Mouse (Mus musculus) monocyte, adult 59 days (primary cell): ENCODE results near the gene Thumpd3. TPM values are rescaled to one million over a fixed set of nuclear protein-coding genes. Genes with fewer than 3 reads are reported as not detected.

Experiments
- total RNA-seq, 2 experiments: library from RNA; stranded (reverse); gene quantifications; one replicate each; pipeline ENCODE4 v1.2.4; 2023

Gene Thumpd3
- total RNA-seq, result 10 to 100 TPM; 35.8 to 40.3 TPM

GRCm38 (mm10) chr6:113046041-113046975 is at the start of gene Thumpd3:
TSS of gene Thumpd3 (plus strand) at chr6:113046225.

GRCm38 (mm10) chr6:113076686-113077516 is 30.9 kb downstream of the Thumpd3 start, which contains the start of gene Setd5:
TSS of gene Setd5 (plus strand) at chr6:113077365.

Other genes starting within 250 kb of the Thumpd3 start
- 10 to 100 TPM; 13.9 to 19.6 TPM for gene Srgap3, start 99.0 kb upstream of the Thumpd3 start, total RNA-seq
- 10 to 100 TPM; 86.6 to 87.9 TPM for gene Setd5, start 31.1 kb downstream of the Thumpd3 start, total RNA-seq
- gene Lhfpl4, start 149.2 kb downstream of the Thumpd3 start, total RNA-seq, result under 1 TPM; 0.34 to 0.58 TPM
- 10 to 100 TPM; 60.8 to 64.8 TPM for gene Mtmr14, start 191.6 kb downstream of the Thumpd3 start, total RNA-seq
- gene Cpne9, start 236.1 kb downstream of the Thumpd3 start, total RNA-seq, result 1 to 10 TPM; 2.2 to 2.4 TPM